Mouse (Mus musculus): ENCODE data around the gene Tmem52. TPM values are rescaled to one million over a fixed set of nuclear protein-coding genes. Genes with fewer than 3 reads are reported as not detected.

Tmem52 gene
- polyA plus RNA-seq, 1 experiment from 2014 or later = 2.1 TPM

GRCm38 (mm10) chr4:155481381-155482124, 12.6 kb downstream of the Tmem52 start:
- H3K9ac ChIP-seq (replicated peaks; ENCODE audit: low read depth) = 0 out of 2 replicates have a peak overlapping the region, but pooled peaks have one; percentile 16

DNA sequence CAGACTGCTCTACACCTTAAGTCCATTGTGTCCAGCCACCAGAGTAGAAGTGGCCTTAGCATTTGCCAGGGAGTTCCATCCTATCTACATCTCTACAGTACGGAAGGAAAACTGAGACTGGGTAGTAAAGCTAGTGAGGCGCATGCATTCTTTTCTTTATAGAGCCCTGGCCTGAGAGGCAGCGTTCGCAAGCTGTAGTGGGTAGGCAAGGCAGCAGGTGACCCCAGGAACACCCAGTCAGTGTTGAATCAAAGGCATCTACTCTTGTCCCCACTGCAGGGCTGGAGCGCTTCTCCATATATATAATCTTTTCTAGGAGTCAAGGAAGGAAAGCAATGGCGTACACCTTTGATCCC, 13.2 kb downstream of the Tmem52 start:
- peak overlapping the region; percentile 59 for H3K4me2 ChIP-seq (replicated peaks; ENCODE audit: low read depth, low read length)
- H3K9ac ChIP-seq (replicated peaks; ENCODE audit: low read depth) = 0 out of 2 replicates have a peak overlapping the region, but pooled peaks have one; percentile 16
- H3K27ac ChIP-seq (ENCODE audit: low read length) = peak overlapping the region; percentile 68
- no peaks in the 10 kb centered on the region for H3K36me3 ChIP-seq (ENCODE audit: insufficient read depth, low read length)
- TF ChIP-seq EP300 (IDR thresholded peaks at IDR 0.05) (no peak), CTCF (IDR thresholded peaks at IDR 0.05) (no peak)
- no peak for ATAC-seq
- H3K27me3 ChIP-seq (replicated peaks; ENCODE audit: insufficient read depth, low read length) = no peaks in the 10 kb centered on the region
- 88% methylated on average over 6 of the region's 6 CpGs for WGBS
- H3K9me3 ChIP-seq (ENCODE audit: low read length) = no peaks in the 10 kb centered on the region
- peaks cover 10% of the 10 kb centered on the region for H3K4me1 ChIP-seq (ENCODE audit: insufficient read depth, low read depth, low read length)
- no peak for DNase-seq (ENCODE audit: low spot score)
- H3K4me3 ChIP-seq (ENCODE audit: low read depth, low read length) = no peak overlapping the region

More at GRCm38 (mm10) chr4:155481381-155482124, 12.6 kb downstream of the Tmem52 start:
- TF ChIP-seq EP300 (IDR thresholded peaks at IDR 0.05) = peak; percentile 51; the same call in 1 of the 2 replicates
- peak; percentile 96 for TF ChIP-seq CTCF (IDR thresholded peaks at IDR 0.05)
- H3K9me3 ChIP-seq (ENCODE audit: low read length) = no peaks in the 10 kb centered on the region
- H3K27me3 ChIP-seq (replicated peaks; ENCODE audit: insufficient read depth, low read length) = no peaks in the 10 kb centered on the region
- peak overlapping the region; percentile 68 for H3K27ac ChIP-seq (ENCODE audit: low read length)
- DNase-seq (ENCODE audit: low spot score) = peak; percentile 91
- peak overlapping the region; percentile 24; the same call in 1 of the 2 replicates for H3K4me3 ChIP-seq (ENCODE audit: low read depth, low read length)
- WGBS = 11% methylated on average over 28 of the region's 28 CpGs
- H3K4me1 ChIP-seq (ENCODE audit: insufficient read depth, low read depth, low read length) = peaks cover 8% of the 10 kb centered on the region; the same call in 1 of the 2 replicates
- H3K36me3 ChIP-seq (ENCODE audit: insufficient read depth, low read length) = no peaks in the 10 kb centered on the region
- peak; percentile 90 for ATAC-seq
- H3K4me2 ChIP-seq (replicated peaks; ENCODE audit: low read depth, low read length) = peak overlapping the region; percentile 59

DNA sequence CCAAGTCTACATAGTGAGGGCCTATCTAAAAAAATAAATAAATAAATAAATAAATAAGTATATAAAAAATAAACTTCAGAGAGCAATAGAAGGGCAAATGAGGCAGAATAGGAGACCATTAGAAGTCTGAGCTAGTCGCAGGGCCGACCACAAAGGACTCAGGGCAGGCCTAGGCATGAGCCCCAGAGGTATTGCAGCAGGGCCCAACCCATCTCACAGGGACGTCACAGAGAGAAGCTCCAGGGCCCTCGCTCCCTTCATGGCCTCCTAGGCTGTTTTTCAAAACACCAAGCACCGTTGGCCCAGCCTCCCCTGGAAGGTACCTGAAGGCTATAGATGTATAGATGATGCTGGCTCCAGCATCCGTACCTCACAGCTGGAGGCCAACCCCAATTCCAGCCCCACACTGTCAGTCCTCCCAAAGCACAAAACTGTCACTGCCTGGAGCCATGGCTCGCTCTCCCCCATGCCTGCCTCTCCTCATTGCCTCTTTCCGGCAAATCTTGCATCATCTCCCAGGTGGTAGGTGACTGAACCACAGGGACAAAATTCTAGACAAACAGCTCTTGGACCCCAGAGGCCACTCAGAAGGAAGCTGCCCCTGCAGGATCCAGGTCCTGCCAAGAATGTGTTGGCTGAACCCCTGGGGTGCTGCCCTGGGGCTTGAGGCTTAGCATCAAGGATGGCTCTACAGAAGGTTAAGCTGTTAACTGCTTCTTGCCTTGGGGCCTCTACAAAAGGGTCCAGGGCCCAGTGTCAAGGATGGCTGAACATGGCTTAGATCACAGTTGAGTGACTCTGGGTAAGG, 14.0 kb downstream of the Tmem52 start:
- H3K4me3 ChIP-seq (ENCODE audit: low read depth, low read length) = no peak overlapping the region
- no peaks in the 10 kb centered on the region for H3K9me3 ChIP-seq (ENCODE audit: low read length)
- 81% methylated on average over 8 of the region's 8 CpGs for WGBS
- no peaks in the 10 kb centered on the region for H3K27me3 ChIP-seq (replicated peaks; ENCODE audit: insufficient read depth, low read length)
- H3K36me3 ChIP-seq (ENCODE audit: insufficient read depth, low read length) = no peaks in the 10 kb centered on the region
- no peak overlapping the region for H3K9ac ChIP-seq (replicated peaks; ENCODE audit: low read depth)
- no peak for DNase-seq (ENCODE audit: low spot score)
- TF ChIP-seq CTCF (IDR thresholded peaks at IDR 0.05) (no peak), EP300 (IDR thresholded peaks at IDR 0.05) (no peak)
- no peak overlapping the region for H3K27ac ChIP-seq (ENCODE audit: low read length)
- no peak overlapping the region for H3K4me2 ChIP-seq (replicated peaks; ENCODE audit: low read depth, low read length)
- peaks cover 18% of the 10 kb centered on the region for H3K4me1 ChIP-seq (ENCODE audit: insufficient read depth, low read depth, low read length)
- ATAC-seq = no peak

GRCm38 (mm10) chr4:155485521-155485920, 16.6 kb downstream of the Tmem52 start:
- H3K27me3 ChIP-seq (replicated peaks; ENCODE audit: insufficient read depth, low read length) = no peaks in the 10 kb centered on the region
- peaks cover 37% of the 10 kb centered on the region for H3K4me1 ChIP-seq (ENCODE audit: insufficient read depth, low read depth, low read length)
- 50% methylated on average over 3 of the region's 3 CpGs for WGBS
- no peak for DNase-seq (ENCODE audit: low spot score)
- no peaks in the 10 kb centered on the region for H3K36me3 ChIP-seq (ENCODE audit: insufficient read depth, low read length)
- no peak overlapping the region for H3K4me3 ChIP-seq (ENCODE audit: low read depth, low read length)
- peak overlapping the region; percentile 34; the same call in 1 of the 2 replicates for H3K27ac ChIP-seq (ENCODE audit: low read length)
- TF ChIP-seq CTCF (IDR thresholded peaks at IDR 0.05) = no peak
- no peak for TF ChIP-seq EP300 (IDR thresholded peaks at IDR 0.05)
- no peak overlapping the region for H3K4me2 ChIP-seq (replicated peaks; ENCODE audit: low read depth, low read length)
- ATAC-seq = no peak
- no peak overlapping the region for H3K9ac ChIP-seq (replicated peaks; ENCODE audit: low read depth)
- H3K9me3 ChIP-seq (ENCODE audit: low read length) = no peaks in the 10 kb centered on the region

DNA sequence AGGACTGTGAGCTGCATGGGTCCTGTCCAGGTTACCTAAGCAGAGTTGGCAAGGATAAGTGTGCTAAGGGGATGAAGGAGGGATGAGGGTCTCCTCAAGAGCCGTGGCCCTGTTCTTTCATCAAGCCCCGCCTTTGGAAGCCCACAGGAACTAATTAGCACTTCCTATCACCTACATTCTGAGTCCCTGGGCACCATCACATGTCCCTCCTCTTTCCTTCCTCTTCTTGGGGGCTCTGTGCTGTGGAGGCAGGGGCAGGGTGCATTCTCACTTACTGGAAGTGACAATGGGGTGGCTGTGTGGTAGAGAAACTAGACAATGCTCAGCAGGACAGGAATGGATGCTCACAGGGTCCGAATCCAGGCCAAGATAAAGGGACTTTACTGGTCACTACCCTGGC, 18.8 kb downstream of the Tmem52 start:
- no peak overlapping the region for H3K9ac ChIP-seq (replicated peaks; ENCODE audit: low read depth)
- no peaks in the 10 kb centered on the region for H3K9me3 ChIP-seq (ENCODE audit: low read length)
- WGBS = 17% methylated on average over 3 of the region's 3 CpGs
- TF ChIP-seq CTCF (IDR thresholded peaks at IDR 0.05) = no peak
- no peak for TF ChIP-seq EP300 (IDR thresholded peaks at IDR 0.05)
- H3K4me2 ChIP-seq (replicated peaks; ENCODE audit: low read depth, low read length) = no peak overlapping the region
- no peaks in the 10 kb centered on the region for H3K36me3 ChIP-seq (ENCODE audit: insufficient read depth, low read length)
- ATAC-seq = peak; percentile 10
- H3K27ac ChIP-seq (ENCODE audit: low read length) = peak overlapping the region; percentile 94
- H3K27me3 ChIP-seq (replicated peaks; ENCODE audit: insufficient read depth, low read length) = no peaks in the 10 kb centered on the region
- H3K4me3 ChIP-seq (ENCODE audit: low read depth, low read length) = no peak overlapping the region
- H3K4me1 ChIP-seq (ENCODE audit: insufficient read depth, low read depth, low read length) = peaks cover 31% of the 10 kb centered on the region
- DNase-seq (ENCODE audit: low spot score) = peak; percentile 55

All from lung, postnatal 0 days (tissue).